Mouse (Mus musculus): ENCODE measurements around the gene Stard5.

DNA sequence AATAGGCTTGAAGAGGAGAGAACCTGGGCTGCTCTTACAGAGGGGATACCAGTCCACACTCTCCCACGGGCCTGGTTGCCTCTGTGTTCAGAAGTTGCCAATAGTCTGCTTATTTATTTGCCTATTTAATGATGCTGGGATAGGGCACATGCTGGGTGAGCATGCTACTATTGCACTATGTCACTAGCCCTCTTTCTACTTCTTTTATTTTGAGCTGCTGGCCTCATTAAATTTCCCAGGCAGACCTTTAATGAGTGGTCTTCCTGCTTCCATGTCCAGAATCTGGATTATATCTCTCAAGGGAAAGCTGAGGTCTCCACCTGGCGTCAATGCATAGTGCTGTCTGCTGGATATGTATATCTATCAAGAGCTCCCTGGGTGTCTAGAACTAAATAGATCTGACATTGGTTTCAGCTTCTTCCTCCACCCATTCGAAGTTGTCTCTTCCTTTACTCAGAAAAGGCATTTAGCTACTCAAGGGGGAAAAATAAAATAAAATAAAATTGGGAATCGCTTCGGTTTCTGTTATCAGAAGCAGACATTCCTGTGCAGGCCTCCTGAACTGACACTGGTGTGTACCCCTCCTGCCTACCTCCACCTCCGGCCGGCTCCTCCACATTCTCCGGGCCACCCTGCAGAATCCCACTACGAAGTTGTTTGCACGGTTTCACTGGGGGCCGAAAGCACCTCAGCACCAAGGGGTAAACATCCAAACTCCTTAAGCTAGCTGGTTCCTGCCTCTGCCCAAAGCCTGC lies 509 bp upstream of the Stard5 start:
- no peak for TF ChIP-seq EP300 (IDR thresholded peaks at IDR 0.05; ENCODE audit: low read depth)
- TF ChIP-seq CTCF (IDR thresholded peaks at IDR 0.05; ENCODE audit: low read depth), result 0 out of 2 replicates have a peak, but pooled peaks have one; percentile 3
